8 mouse cellular contexts compared by ENCODE assay signal in the genomic region with DNA sequence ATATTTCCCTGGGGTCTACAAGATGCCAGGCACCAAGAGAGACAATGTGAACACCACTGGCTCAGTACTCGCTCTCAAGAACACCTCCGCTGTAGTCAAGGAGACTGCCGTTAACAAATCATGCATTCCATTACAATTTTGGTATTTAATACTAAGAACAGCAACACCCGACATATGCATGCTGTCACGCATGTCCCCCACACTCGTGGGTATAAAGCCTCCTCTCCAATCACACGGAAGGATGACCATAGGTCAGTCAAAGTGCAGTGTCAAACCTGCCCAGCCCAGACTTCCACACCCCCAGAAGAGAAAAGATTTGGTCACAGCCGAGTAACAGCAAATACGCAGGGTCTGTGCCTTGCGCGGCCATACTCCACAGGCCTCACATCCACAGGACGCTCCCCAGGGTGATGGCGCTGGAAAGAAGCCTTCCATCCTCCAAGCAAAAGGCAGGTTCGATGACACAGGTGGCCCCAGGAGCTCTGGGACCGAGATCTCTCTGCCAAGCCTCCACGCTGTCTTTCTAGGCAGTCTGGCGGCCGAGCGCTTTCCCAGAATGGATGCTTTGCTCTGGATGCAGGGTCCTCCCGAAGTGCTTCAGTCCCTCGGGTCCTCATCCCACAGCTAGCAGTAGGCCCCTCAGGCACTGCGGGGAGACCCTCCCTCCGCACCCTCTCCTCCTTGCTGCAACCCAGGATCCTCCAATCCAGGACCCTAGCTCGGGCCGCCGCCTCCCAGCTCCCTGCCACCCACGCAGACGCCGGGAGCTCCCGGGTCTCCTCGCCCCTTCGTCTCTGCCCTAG. TPM values are rescaled to one million over a fixed set of nuclear protein-coding genes. Genes with fewer than 3 reads are reported as not detected.
DNase-seq lines count a peak whose midpoint lies in the region; ATAC-seq and TF ChIP-seq lines count a peak whose summit lies in the region.

No protein-coding gene starts in this region.

- peak; percentile 16 to 34 for DNase-seq in layer of hippocampus, adult 2 months (ENCODE audit: low spot score in 2 of 2)
- no peak for DNase-seq in layer of hippocampus, adult 11-12 months (ENCODE audit: low spot score)
- DNase-seq in cerebellum, adult 9-10 months: peak; percentile 67
- DNase-seq in B cell, adult 2 months: no peak

- peak overlapping the region; percentile 51 for H3K9ac ChIP-seq in ES-Bruce4 (ENCODE audit: low read depth, poor library complexity, severe bottlenecking)
- peak overlapping the region; percentile 84 for H3K9ac ChIP-seq in hindbrain, embryonic 15.5 days
- H3K9ac ChIP-seq in midbrain, embryonic 12.5 days (replicated peaks): peak overlapping the region; percentile 69

- peak overlapping the region; percentile 87 for H3K4me3 ChIP-seq in layer of hippocampus, adult 2 months
- peak overlapping the region; percentile 57 for H3K4me3 ChIP-seq in ES-Bruce4 (ENCODE audit: low read depth, low read length)
- peak overlapping the region; percentile 84 for H3K4me3 ChIP-seq in hindbrain, embryonic 15.5 days
- H3K4me3 ChIP-seq in midbrain, embryonic 12.5 days: peak overlapping the region; percentile 62

- no peaks in the 10 kb centered on the region for H3K4me1 ChIP-seq in ES-Bruce4 (ENCODE audit: control insufficient read depth, insufficient read depth, low read length)
- peaks cover 30% of the 10 kb centered on the region for H3K4me1 ChIP-seq in hindbrain, embryonic 15.5 days (replicated peaks)
- peaks cover 10% of the 10 kb centered on the region for H3K4me1 ChIP-seq in midbrain, embryonic 12.5 days

- TF ChIP-seq CTCF in layer of hippocampus, adult 2 months (conservative IDR thresholded peaks at IDR 0.05): no peak
- no peak for TF ChIP-seq CTCF in ES-Bruce4 (IDR thresholded peaks at IDR 0.05; ENCODE audit: low read depth, low read length)

- H3K9me3 ChIP-seq in ES-Bruce4 (replicated peaks; ENCODE audit: control insufficient read depth, insufficient read depth, low read length, poor library complexity, severe bottlenecking): no peaks in the 10 kb centered on the region
- H3K9me3 ChIP-seq in hindbrain, embryonic 15.5 days: no peaks in the 10 kb centered on the region
- H3K9me3 ChIP-seq in midbrain, embryonic 12.5 days: no peaks in the 10 kb centered on the region

- no peak for TF ChIP-seq EP300 in ES-Bruce4 (IDR thresholded peaks at IDR 0.05; ENCODE audit: insufficient read depth, low read depth, low read length)

- WGBS in hindbrain, embryonic 15.5 days: 5% methylated on average over 32 of the region's 32 CpGs
- WGBS in midbrain, embryonic 12.5 days: 8% methylated on average over 32 of the region's 32 CpGs

- TF ChIP-seq POLR2A in ES-Bruce4 (IDR thresholded peaks at IDR 0.05; ENCODE audit: insufficient read depth, low read length): no peak

- ATAC-seq in hindbrain, embryonic 15.5 days (ENCODE audit: low FRiP score, low read depth): peak; percentile 36
- ATAC-seq in midbrain, embryonic 12.5 days (ENCODE audit: low FRiP score, low read depth): peak; percentile 27
- ATAC-seq in activated CD4-positive, CD25-positive, alpha-beta regulatory T cell, adult 4 months: no peak

- peak overlapping the region; percentile 89 for H3K27ac ChIP-seq in layer of hippocampus, adult 2 months
- H3K27ac ChIP-seq in ES-Bruce4 (ENCODE audit: insufficient read depth, low read length): no peak overlapping the region
- peak overlapping the region; percentile 90 for H3K27ac ChIP-seq in hindbrain, embryonic 15.5 days (replicated peaks)
- H3K27ac ChIP-seq in midbrain, embryonic 12.5 days (replicated peaks): peak overlapping the region; percentile 62

- peak overlapping the region; percentile 79 for H3K4me2 ChIP-seq in hindbrain, embryonic 15.5 days
- H3K4me2 ChIP-seq in midbrain, embryonic 12.5 days (replicated peaks): peak overlapping the region; percentile 76

- no peaks in the 10 kb centered on the region for H3K27me3 ChIP-seq in ES-Bruce4 (ENCODE audit: control insufficient read depth, insufficient read depth, low read length, poor library complexity, severe bottlenecking)
- no peaks in the 10 kb centered on the region for H3K27me3 ChIP-seq in hindbrain, embryonic 15.5 days
- H3K27me3 ChIP-seq in midbrain, embryonic 12.5 days: peaks cover 11% of the 10 kb centered on the region

- H3K36me3 ChIP-seq in ES-Bruce4 (ENCODE audit: control insufficient read depth, insufficient read depth, low read length, poor library complexity, severe bottlenecking): no peaks in the 10 kb centered on the region
- no peaks in the 10 kb centered on the region for H3K36me3 ChIP-seq in hindbrain, embryonic 15.5 days
- no peaks in the 10 kb centered on the region for H3K36me3 ChIP-seq in midbrain, embryonic 12.5 days

RNA-seq across cellular contexts. Expression of a gene that starts 0.5 kb away (rescaled TPM):
- 10 to 100 TPM; 47.3 to 54.1 TPM for total RNA-seq in layer of hippocampus, adult 2 months (2021)
- polyA plus RNA-seq in ES-Bruce4 (2011; ENCODE audit: insufficient read depth, insufficient read length, low read depth, missing spikeins): 5.8 and 7.5 TPM in 2 replicates
- polyA plus RNA-seq in hindbrain, embryonic 15.5 days (2015; fragmentation: Nextera tagmentation; extraction: Ambion mirVana): 42.1 and 43.8 TPM in 2 replicates
- polyA plus RNA-seq in midbrain, embryonic 12.5 days (2016; fragmentation: Nextera tagmentation; extraction: Ambion mirVana): 17.3 and 18.5 TPM in 2 replicates
- 10 to 100 TPM; 17.9 to 18.3 TPM for polyA plus RNA-seq in activated CD4-positive, CD25-positive, alpha-beta regulatory T cell, adult 4 months (2017; shearing (Covaris generic))

RNA-seq across cellular contexts. Expression of a gene that starts 33.2 kb away (rescaled TPM):
- total RNA-seq in layer of hippocampus, adult 2 months (2021): under 1 TPM; 0.44 to 0.61 TPM
- 1.5 and 1.6 TPM in 2 replicates for polyA plus RNA-seq in ES-Bruce4 (2011; ENCODE audit: insufficient read depth, insufficient read length, low read depth, missing spikeins)
- 0.39 and 0.46 TPM in 2 replicates for polyA plus RNA-seq in hindbrain, embryonic 15.5 days (2015; fragmentation: Nextera tagmentation; extraction: Ambion mirVana)
- polyA plus RNA-seq in midbrain, embryonic 12.5 days (2016; fragmentation: Nextera tagmentation; extraction: Ambion mirVana): 0.29 and 0.41 TPM in 2 replicates
- under 1 TPM in 1 of 2 experiments, not detected in 1; 0.99 TPM for polyA plus RNA-seq in activated CD4-positive, CD25-positive, alpha-beta regulatory T cell, adult 4 months (2017; shearing (Covaris generic))

Comparison
In these comparisons a context has a peak if more than half of its experiments do, and no peak if none do; other contexts are left out.
1. DNase-seq: peak in layer of hippocampus, adult 2 months (2 of 2) and cerebellum, adult 9-10 months (single experiment); none in layer of hippocampus, adult 11-12 months (single experiment) and B cell, adult 2 months (0 of 2).
2. Peak in every context shown above with its lines, with median percentiles within 50 percentile points of each other: H3K4me3 ChIP-seq and H3K9ac ChIP-seq.